Mouse (Mus musculus) inflammation-experienced regulatory T-cells (primary cell): Measurements from ENCODE around the gene Dchs1. TPM values are rescaled to one million over a fixed set of nuclear protein-coding genes. Genes with fewer than 3 reads are reported as not detected.

Experiments
- polyA plus RNA-seq, 2 experiments: library from polyadenylated mRNA; unstranded; fragments of 100-300 nt; shearing (Covaris generic); gene quantifications; one replicate each; pipeline ENCODE4 v1.2.1; 2017

Gene Dchs1
- 1 to 10 TPM in 1 of 2 experiments, not detected in 1; 1.3 TPM for polyA plus RNA-seq

GRCm38 (mm10) chr7:105787285-105788140 is at the start of gene Dchs1:
Gene Dchs1 (minus strand): TSS chr7:105787654.

DNA sequence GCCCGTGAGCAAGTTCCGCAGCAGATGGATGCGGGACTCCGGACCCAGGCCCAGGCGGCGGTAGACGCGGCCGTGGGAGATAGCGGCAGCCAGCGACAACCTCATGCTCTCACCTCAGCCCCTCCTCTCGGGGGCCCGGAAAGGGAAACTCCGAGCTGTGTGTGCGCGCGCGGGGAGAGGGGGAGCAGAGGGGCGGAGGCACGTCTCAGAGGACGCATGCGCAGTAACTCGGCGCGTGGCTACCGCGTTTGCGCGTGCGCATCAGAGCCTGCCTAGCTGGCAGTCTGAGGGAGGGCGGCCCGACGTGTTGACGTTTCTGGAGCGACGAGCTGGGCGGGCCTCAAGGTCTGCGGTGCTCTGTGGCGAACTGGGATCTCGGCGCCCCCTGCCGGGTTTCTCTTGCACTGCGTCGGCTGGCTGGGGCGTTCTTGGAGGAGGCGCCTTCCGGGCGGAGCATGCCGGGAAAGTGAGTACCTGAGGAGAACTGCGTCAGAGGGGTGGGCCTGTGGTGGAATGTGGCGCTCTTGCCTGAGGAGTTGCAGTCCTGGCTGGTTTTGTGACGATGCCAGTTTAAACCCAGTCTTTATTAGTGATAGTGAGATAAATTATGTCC is 23.5 kb upstream of the Dchs1 start, which contains the start of gene Mrpl17:
Mrpl17 (minus strand) TSS at position 223 of the 613 bp plus-strand sequence.

GRCm38 (mm10) chr7:105751491-105752433 is 35.7 kb downstream of the Dchs1 start, which contains the start of gene Tpp1:
Gene Tpp1 (minus strand): TSS chr7:105752235.

GRCm38 (mm10) chr7:105743926-105744590 is 43.4 kb downstream of the Dchs1 start, which contains the start of gene Taf10:
Gene Taf10 (minus strand): TSS chr7:105744361.

DNA sequence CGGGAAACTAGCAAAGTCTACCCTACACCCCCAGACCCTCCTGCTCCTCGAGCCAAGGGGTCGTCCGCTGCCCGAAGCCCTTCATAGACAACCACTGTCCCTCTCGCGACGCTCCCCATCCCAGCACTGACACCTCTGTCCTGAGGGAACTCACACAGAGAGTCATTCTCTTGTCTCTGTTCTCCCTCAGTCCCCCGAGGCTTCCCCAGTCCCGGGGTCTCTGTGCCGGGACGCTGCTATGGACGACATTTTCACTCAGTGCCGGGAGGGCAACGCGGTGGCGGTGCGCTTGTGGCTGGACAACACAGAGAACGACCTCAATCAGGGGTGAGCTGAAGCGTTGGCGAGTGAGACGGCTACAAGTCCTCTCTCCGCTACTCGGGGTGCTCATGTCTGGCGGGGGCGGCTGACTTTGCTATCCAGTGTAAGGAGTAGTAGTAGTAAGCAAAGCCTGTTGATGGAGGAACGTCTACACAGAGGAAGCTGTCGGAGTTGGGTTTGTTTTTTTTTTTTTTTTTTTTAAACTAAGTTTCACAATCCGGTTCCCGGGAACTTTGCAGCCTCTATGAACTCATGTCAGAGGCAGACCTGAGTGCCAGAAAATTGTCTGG is 50.4 kb downstream of the Dchs1 start, which contains the start of gene Rrp8:
Rrp8 (minus strand) TSS at position 475 of the 611 bp plus-strand sequence.

GRCm38 (mm10) chr7:105736264-105736901 is 51.1 kb downstream of the Dchs1 start, which contains the start of gene Ilk:
Gene Ilk (plus strand): TSS chr7:105736592.

Other genes with a start within 250 kb of the Dchs1 start
- gene Smpd1, start 233.3 kb downstream of the Dchs1 start, polyA plus RNA-seq: 10 to 100 TPM; 34.0 to 40.5 TPM
- gene Apbb1, start 206.0 kb downstream of the Dchs1 start, polyA plus RNA-seq: 10 to 100 TPM in 1 of 2 experiments, 1 to 10 TPM in 1; 6.6 to 10.5 TPM
- gene Hpx, start 187.5 kb downstream of the Dchs1 start, polyA plus RNA-seq: under 1 TPM in 1 of 2 experiments, not detected in 1; 0.18 TPM
- gene Trim3, start 154.1 kb downstream of the Dchs1 start, polyA plus RNA-seq: 10 to 100 TPM; 11.2 to 12.0 TPM
- gene Timm10b, start 147.6 kb downstream of the Dchs1 start, polyA plus RNA-seq: 100 to 1,000 TPM; 181 to 212 TPM
- gene Arfip2, start 147.2 kb downstream of the Dchs1 start, polyA plus RNA-seq: 10 to 100 TPM; 21.0 to 25.3 TPM
- 1 to 10 TPM; 4.6 to 8.9 TPM for gene Gm45799, start 147.1 kb downstream of the Dchs1 start, polyA plus RNA-seq
- gene Dnhd1, start 136.8 kb downstream of the Dchs1 start, polyA plus RNA-seq: 1 to 10 TPM; 1.2 to 2.3 TPM
- 100 to 1,000 TPM; 198 to 260 TPM for gene Ilk, start 51.1 kb downstream of the Dchs1 start, polyA plus RNA-seq
- gene Rrp8, start 50.3 kb downstream of the Dchs1 start, polyA plus RNA-seq: 10 to 100 TPM; 38.2 to 51.2 TPM
- 100 to 1,000 TPM; 333 to 336 TPM for gene Taf10, start 43.3 kb downstream of the Dchs1 start, polyA plus RNA-seq
- gene Tpp1, start 35.4 kb downstream of the Dchs1 start, polyA plus RNA-seq: 100 to 1,000 TPM in 1 of 2 experiments, 10 to 100 TPM in 1; 99.7 to 111 TPM
- 100 to 1,000 TPM; 123 to 128 TPM for gene Mrpl17, start 23.4 kb upstream of the Dchs1 start, polyA plus RNA-seq
- gene Gm4070, start 166.3 kb upstream of the Dchs1 start, polyA plus RNA-seq: 100 to 1,000 TPM in 1 of 2 experiments, 10 to 100 TPM in 1; 80.7 to 155 TPM